Mouse (Mus musculus): Measurements from ENCODE around the gene Cop1. TPM values are rescaled to one million over a fixed set of nuclear protein-coding genes. Genes with fewer than 3 reads are reported as not detected.

Gene Cop1
- polyA plus RNA-seq, 1 experiment: 50.4 TPM

DNA sequence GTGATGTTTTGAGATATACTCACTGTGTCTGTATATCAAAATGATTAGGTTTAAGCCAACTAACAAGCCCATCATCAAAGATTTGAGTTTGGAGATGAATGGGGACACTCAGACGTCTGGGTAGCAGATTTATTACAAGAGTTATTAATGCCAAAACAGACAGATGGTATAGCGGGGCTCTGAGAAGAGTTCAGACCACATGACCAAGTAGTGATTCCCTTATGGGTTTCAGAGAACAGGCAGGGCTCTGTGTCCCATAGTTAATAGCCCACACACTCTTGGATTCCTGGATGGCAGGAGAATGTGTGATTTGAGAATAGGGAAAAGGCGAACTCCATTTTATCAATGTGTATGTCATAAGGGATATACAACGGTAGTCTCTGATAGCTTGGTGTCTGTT is 98.9 kb downstream of the Cop1 start:
- no peak for TF ChIP-seq MYOD1 (IDR thresholded peaks at IDR 0.05; ENCODE audit: control insufficient read depth, insufficient read length, low read depth)
- TF ChIP-seq FOSL1 (IDR thresholded peaks at IDR 0.05; ENCODE audit: insufficient read depth, low read length, poor library complexity, severe bottlenecking): no peak
- TF ChIP-seq CEBPB (IDR thresholded peaks at IDR 0.05; ENCODE audit: low read depth): no peak
- no peak for TF ChIP-seq USF1 (IDR thresholded peaks at IDR 0.05; ENCODE audit: low read depth)
- TF ChIP-seq MYOG (IDR thresholded peaks at IDR 0.05; ENCODE audit: control insufficient read depth, extremely low read depth, insufficient read length): no peak
- no peak for TF ChIP-seq CTCF (IDR thresholded peaks at IDR 0.05; ENCODE audit: control insufficient read depth, insufficient read depth, insufficient read length)
- no peak for TF ChIP-seq MAX (IDR thresholded peaks at IDR 0.05)
- Histone ChIP-seq H3K4me3 (ENCODE audit: insufficient read depth, poor library complexity, severe bottlenecking) (no peak overlapping the region), H3K79me2 (ENCODE audit: control insufficient read depth, insufficient read depth) (no peaks in the 10 kb centered on the region), H3K79me3 (ENCODE audit: low read depth) (no peaks in the 10 kb centered on the region), H3K27me3 (ENCODE audit: control insufficient read depth, insufficient read depth, insufficient read length) (no peaks in the 10 kb centered on the region), H3K36me3 (ENCODE audit: control insufficient read depth, insufficient read depth) (peaks cover 60% of the 10 kb centered on the region), H3ac (ENCODE audit: control insufficient read depth, insufficient read length, low read depth) (no peak overlapping the region)

DNA sequence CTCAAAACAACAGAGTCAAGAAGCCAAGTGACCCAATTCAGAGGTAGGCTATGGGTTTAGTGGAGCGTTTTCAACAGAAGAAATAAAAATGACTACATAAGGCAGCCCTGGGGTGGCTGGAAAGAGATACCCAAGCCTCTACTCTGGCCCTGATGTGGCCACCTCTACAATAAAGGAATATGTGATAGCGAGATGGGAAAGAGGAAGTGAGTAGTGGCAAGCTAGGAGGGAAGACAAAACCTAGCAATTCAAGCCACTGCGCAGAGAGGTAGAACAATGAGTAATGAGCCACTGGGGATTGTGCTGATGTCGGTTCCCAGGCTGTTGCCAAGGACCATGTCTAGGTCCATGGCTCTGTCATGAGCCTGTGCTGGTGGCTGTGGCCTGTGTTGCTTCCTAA is 102.0 kb downstream of the Cop1 start:
- TF ChIP-seq CEBPB (IDR thresholded peaks at IDR 0.05; ENCODE audit: low read depth) (no peak), MYOG (IDR thresholded peaks at IDR 0.05; ENCODE audit: control insufficient read depth, extremely low read depth, insufficient read length) (no peak), USF1 (IDR thresholded peaks at IDR 0.05; ENCODE audit: low read depth) (no peak), CTCF (IDR thresholded peaks at IDR 0.05; ENCODE audit: control insufficient read depth, insufficient read depth, insufficient read length) (no peak), FOSL1 (IDR thresholded peaks at IDR 0.05; ENCODE audit: insufficient read depth, low read length, poor library complexity, severe bottlenecking) (no peak), MAX (IDR thresholded peaks at IDR 0.05) (no peak), MYOD1 (IDR thresholded peaks at IDR 0.05; ENCODE audit: control insufficient read depth, insufficient read length, low read depth) (no peak)
- Histone ChIP-seq H3K27me3 (ENCODE audit: control insufficient read depth, insufficient read depth, insufficient read length) (no peaks in the 10 kb centered on the region), H3ac (ENCODE audit: control insufficient read depth, insufficient read length, low read depth) (no peak overlapping the region), H3K4me3 (ENCODE audit: insufficient read depth, poor library complexity, severe bottlenecking) (no peak overlapping the region), H3K79me3 (ENCODE audit: low read depth) (no peaks in the 10 kb centered on the region), H3K36me3 (ENCODE audit: control insufficient read depth, insufficient read depth) (peaks cover 56% of the 10 kb centered on the region), H3K79me2 (ENCODE audit: control insufficient read depth, insufficient read depth) (no peaks in the 10 kb centered on the region)

DNA sequence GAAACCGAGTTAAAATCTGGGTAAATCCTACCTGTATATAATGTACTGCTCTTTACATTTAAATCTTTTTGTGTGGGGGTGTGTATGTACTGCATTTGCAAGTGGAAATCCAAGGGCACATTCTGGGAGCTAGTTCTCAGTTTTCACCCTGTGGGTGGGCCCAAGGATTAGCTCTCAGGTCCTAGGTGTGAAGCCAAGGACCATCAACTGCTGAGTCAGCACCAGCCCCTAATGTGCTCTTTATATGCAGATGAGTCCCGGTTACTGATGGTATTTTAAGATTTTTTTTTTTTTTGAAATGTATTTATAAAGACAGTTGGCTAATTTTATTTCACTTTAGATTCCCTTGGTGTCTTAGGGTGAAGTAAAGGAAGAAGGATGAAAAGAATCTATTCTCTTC is 110.2 kb downstream of the Cop1 start:
- H3K4me3 ChIP-seq (ENCODE audit: insufficient read depth, poor library complexity, severe bottlenecking): no peak overlapping the region
- TF ChIP-seq CEBPB (IDR thresholded peaks at IDR 0.05; ENCODE audit: low read depth): no peak
- TF ChIP-seq USF1 (IDR thresholded peaks at IDR 0.05; ENCODE audit: low read depth): no peak
- no peak for TF ChIP-seq FOSL1 (IDR thresholded peaks at IDR 0.05; ENCODE audit: insufficient read depth, low read length, poor library complexity, severe bottlenecking)
- TF ChIP-seq MYOG (IDR thresholded peaks at IDR 0.05; ENCODE audit: control insufficient read depth, extremely low read depth, insufficient read length): no peak
- TF ChIP-seq MYOD1 (IDR thresholded peaks at IDR 0.05; ENCODE audit: control insufficient read depth, insufficient read length, low read depth): no peak
- no peak for TF ChIP-seq CTCF (IDR thresholded peaks at IDR 0.05; ENCODE audit: control insufficient read depth, insufficient read depth, insufficient read length)
- no peak for TF ChIP-seq MAX (IDR thresholded peaks at IDR 0.05)
- H3K27me3 ChIP-seq (ENCODE audit: control insufficient read depth, insufficient read depth, insufficient read length): no peaks in the 10 kb centered on the region
- H3ac ChIP-seq (ENCODE audit: control insufficient read depth, insufficient read length, low read depth): no peak overlapping the region
- no peaks in the 10 kb centered on the region for H3K79me2 ChIP-seq (ENCODE audit: control insufficient read depth, insufficient read depth)
- H3K79me3 ChIP-seq (ENCODE audit: low read depth): no peaks in the 10 kb centered on the region
- peaks cover 39% of the 10 kb centered on the region for H3K36me3 ChIP-seq (ENCODE audit: control insufficient read depth, insufficient read depth)

DNA sequence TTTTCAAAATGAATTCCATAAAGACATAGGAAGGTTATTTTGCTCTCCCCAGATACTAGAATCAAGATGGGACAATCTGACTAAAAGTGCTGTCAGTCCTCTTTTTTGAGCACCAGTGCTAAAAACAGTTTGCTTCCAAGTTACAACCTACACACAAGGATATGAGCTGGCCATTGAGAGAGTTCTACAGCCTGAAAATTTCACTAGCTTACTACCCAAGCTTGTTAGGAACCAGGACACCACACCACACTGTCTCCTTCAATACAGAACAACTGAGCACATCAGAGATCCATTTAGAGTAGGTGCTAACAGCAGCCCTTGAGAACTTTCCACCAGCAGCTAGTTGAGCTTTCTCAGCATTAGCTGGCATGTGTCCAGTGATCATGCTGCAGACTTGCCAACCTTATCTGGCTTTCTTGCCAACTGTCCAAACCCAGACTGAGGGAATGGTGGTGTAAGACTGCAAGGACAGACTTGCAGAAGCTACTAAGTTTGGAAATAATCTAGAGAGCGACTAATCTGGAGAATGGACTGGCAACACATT is 123.0 kb downstream of the Cop1 start:
- Histone ChIP-seq H3K4me3 (ENCODE audit: insufficient read depth, poor library complexity, severe bottlenecking) (no peak overlapping the region), H3K27me3 (ENCODE audit: control insufficient read depth, insufficient read depth, insufficient read length) (no peaks in the 10 kb centered on the region), H3K79me2 (ENCODE audit: control insufficient read depth, insufficient read depth) (no peaks in the 10 kb centered on the region), H3K79me3 (ENCODE audit: low read depth) (no peaks in the 10 kb centered on the region), H3ac (ENCODE audit: control insufficient read depth, insufficient read length, low read depth) (no peak overlapping the region), H3K36me3 (ENCODE audit: control insufficient read depth, insufficient read depth) (peaks cover 9% of the 10 kb centered on the region)
- TF ChIP-seq MYOD1 (IDR thresholded peaks at IDR 0.05; ENCODE audit: control insufficient read depth, insufficient read length, low read depth) (no peak), USF1 (IDR thresholded peaks at IDR 0.05; ENCODE audit: low read depth) (no peak), MAX (IDR thresholded peaks at IDR 0.05) (no peak), FOSL1 (IDR thresholded peaks at IDR 0.05; ENCODE audit: insufficient read depth, low read length, poor library complexity, severe bottlenecking) (no peak), CTCF (IDR thresholded peaks at IDR 0.05; ENCODE audit: control insufficient read depth, insufficient read depth, insufficient read length) (no peak), MYOG (IDR thresholded peaks at IDR 0.05; ENCODE audit: control insufficient read depth, extremely low read depth, insufficient read length) (no peak), CEBPB (IDR thresholded peaks at IDR 0.05; ENCODE audit: low read depth) (no peak)

DNA sequence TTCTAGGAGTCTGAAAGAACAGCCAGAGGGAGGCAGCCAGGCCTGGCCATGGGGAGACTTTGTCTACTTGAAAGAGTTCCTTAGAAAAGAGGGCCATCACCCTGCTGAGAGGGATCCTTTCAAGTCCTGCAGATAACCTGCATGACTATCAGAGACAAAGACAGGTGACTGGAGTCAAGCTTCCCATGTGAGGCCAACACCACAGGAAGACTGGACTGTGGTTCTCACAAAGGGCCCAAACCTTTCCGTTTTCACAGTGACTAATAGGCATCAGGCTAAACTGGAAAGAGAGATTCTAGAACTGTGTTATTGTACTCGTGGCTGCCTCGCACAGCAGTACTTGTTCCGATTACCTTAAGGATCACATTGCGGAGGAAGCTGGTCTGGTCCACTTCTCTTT is 126.6 kb downstream of the Cop1 start:
- H3K27me3 ChIP-seq (ENCODE audit: control insufficient read depth, insufficient read depth, insufficient read length): no peaks in the 10 kb centered on the region
- H3K4me3 ChIP-seq (ENCODE audit: insufficient read depth, poor library complexity, severe bottlenecking): no peak overlapping the region
- H3K79me2 ChIP-seq (ENCODE audit: control insufficient read depth, insufficient read depth): no peaks in the 10 kb centered on the region
- no peaks in the 10 kb centered on the region for H3K79me3 ChIP-seq (ENCODE audit: low read depth)
- H3ac ChIP-seq (ENCODE audit: control insufficient read depth, insufficient read length, low read depth): no peak overlapping the region
- TF ChIP-seq CTCF (IDR thresholded peaks at IDR 0.05; ENCODE audit: control insufficient read depth, insufficient read depth, insufficient read length) (no peak), MAX (IDR thresholded peaks at IDR 0.05) (no peak), CEBPB (IDR thresholded peaks at IDR 0.05; ENCODE audit: low read depth) (no peak), MYOG (IDR thresholded peaks at IDR 0.05; ENCODE audit: control insufficient read depth, extremely low read depth, insufficient read length) (no peak), FOSL1 (IDR thresholded peaks at IDR 0.05; ENCODE audit: insufficient read depth, low read length, poor library complexity, severe bottlenecking) (no peak), MYOD1 (IDR thresholded peaks at IDR 0.05; ENCODE audit: control insufficient read depth, insufficient read length, low read depth) (no peak)
- H3K36me3 ChIP-seq (ENCODE audit: control insufficient read depth, insufficient read depth): no peaks in the 10 kb centered on the region
